Mouse (Mus musculus): ENCODE data around the gene Dusp3.

DNA sequence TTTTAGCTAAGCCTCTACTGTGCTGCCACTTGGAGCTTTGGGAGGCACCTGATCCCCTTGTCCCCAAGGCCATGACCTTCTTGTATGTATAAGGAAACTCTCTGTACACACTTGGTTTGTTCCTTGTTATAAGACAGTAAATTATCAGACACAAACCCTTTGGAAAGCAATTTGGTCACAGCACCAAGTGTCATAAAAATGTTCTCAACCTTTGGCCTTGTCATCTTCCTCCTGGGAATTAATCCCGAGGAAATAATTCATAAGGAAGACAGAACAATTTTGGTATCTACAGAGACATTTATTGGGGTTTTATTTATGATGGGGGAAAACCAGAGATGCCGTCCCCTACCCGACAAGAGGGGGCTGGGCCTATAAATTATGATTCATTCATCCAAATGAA is 51.1 kb downstream of the Dusp3 start:
- TF ChIP-seq CTCF (IDR thresholded peaks at IDR 0.05; ENCODE audit: borderline replicate concordance, insufficient read depth, low read length): no peak
- TF ChIP-seq POLR2A (IDR thresholded peaks at IDR 0.05; ENCODE audit: low read depth, low read length): no peak
